Mouse (Mus musculus) liver, adult 2 months (tissue): ENCODE data around the gene Slc44a3.

Experiments used
- CTCF ChIP-seq: fragments of 200-500 bp; IDR thresholded peaks from 2 replicates; pipeline ENCODE4 v1.5.1; 2011; ENCODE audit warnings: low read depth, low read length, control low read depth
- POLR2A ChIP-seq: fragments of 200-500 bp; IDR thresholded peaks from 2 replicates; pipeline ENCODE4 v1.6.1; 2011; ENCODE audit warnings: low read length, control low read depth; ENCODE audit not compliant: insufficient read depth; ENCODE audit errors: extremely low read depth

GRCm38 (mm10) chr3:121422405-121422804 lies 109.8 kb downstream of the Slc44a3 start:
- TF ChIP-seq CTCF (no peak), POLR2A (no peak)
